Comparison of ENCODE assay signal across 21 mouse cellular contexts in the genomic region with DNA sequence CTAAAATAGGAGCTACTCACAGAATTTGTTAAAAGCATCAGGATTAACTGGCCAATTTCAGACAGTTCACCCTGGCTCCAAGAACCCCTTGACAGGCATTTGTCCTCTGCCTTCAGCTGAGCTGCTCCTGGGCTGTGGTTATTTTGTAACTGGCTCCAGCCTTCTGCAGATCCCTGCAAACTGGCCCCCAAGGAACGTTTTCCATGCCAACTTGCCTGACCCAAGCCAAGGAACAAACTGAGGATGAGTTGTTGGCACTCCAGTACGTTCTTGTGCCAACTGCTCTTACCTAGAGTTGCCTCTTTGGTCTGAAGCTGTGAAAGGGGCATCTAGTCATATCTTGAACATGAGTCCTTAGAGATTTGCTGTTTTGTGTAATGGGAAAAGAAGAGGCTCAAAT.
A peak's percentile ranks its signal among the peaks of the same experiment; 100 is the strongest.
DNase-seq lines count a peak whose midpoint lies in the region; TF ChIP-seq lines count a peak whose summit lies in the region.
"Had no signal": no experiment of that assay in that cellular context is flagged by ENCODE, and none has a peak within 500 bp of the region (broad histone marks: within the 10 kb centered on the region; RNA-seq: fewer than 3 reads in every experiment).

No protein-coding gene starts in this region.

- no peak overlapping the region for H3K4me3 ChIP-seq in kidney, adult 2 months (ENCODE audit: insufficient read depth, low read depth, low read length)
- H3K4me3 ChIP-seq: embryonic facial prominence, embryonic 15.5 days; erythroblast, embryonic 14.5 days; forebrain, embryonic 10.5 days; heart, embryonic 12.5 days; hindbrain, embryonic 10.5 days had no signal

- DNase-seq in cerebellum, postnatal 10 days: peak; percentile 69 to 84
- no peak for DNase-seq in cerebellum, adult 11-12 months
- DNase-seq in gastrocnemius, postnatal 25 days: peak; percentile 7
- no peak for DNase-seq in gastrocnemius, postnatal 4 days (ENCODE audit: low spot score in 2 of 2)
- DNase-seq in kidney, adult 2 months: peak; percentile 50
- no peak for DNase-seq in kidney, postnatal 4 days
- DNase-seq in left cerebral cortex, postnatal 4 days: peak; percentile 64
- no peak for DNase-seq in left cerebral cortex, postnatal 10 days (ENCODE audit: extremely low spot score in 1 of 2, low spot score in 2 of 2)
- DNase-seq: adrenal gland, adult 8-10 months; B cell, adult 2 months; cerebellum, adult 11 months; cerebellum, adult 9-10 months; embryo, embryonic 11 days; gastrocnemius, postnatal 10 days had no signal

- TF ChIP-seq CTCF in kidney, adult 2 months (conservative IDR thresholded peaks at IDR 0.05; ENCODE audit: insufficient read depth, insufficient read length, low read depth, low read length): no peak

- H3K4me1 ChIP-seq in kidney, adult 2 months (ENCODE audit: control insufficient read depth, insufficient read depth, low read length): no peaks in the 10 kb centered on the region
- H3K4me1 ChIP-seq: embryonic facial prominence, embryonic 15.5 days; forebrain, embryonic 10.5 days; heart, embryonic 12.5 days; hindbrain, embryonic 10.5 days had no signal

- no peak overlapping the region for H3K27ac ChIP-seq in kidney, adult 2 months (ENCODE audit: insufficient read depth, low read depth, low read length)
- H3K27ac ChIP-seq: embryonic facial prominence, embryonic 15.5 days; forebrain, embryonic 10.5 days; hindbrain, embryonic 10.5 days; hindbrain, embryonic 14.5 days had no signal

- intact Hi-C loops in left cerebral cortex, postnatal 4 days (cut with DNase I): no loop called here
- intact Hi-C loops in left cerebral cortex, postnatal 10 days (cut with DNase I): no loop called here

- 38% methylated on average over 2 of the region's 2 CpGs for WGBS in kidney, adult 2 months

- TF ChIP-seq POLR2A in kidney, adult 2 months (IDR thresholded peaks at IDR 0.05; ENCODE audit: low read depth, low read length): no peak

- H3K27me3 ChIP-seq in kidney, adult 2 months (replicated peaks; ENCODE audit: control insufficient read depth, insufficient read depth, low read length): no peaks in the 10 kb centered on the region
- H3K27me3 ChIP-seq: embryonic facial prominence, embryonic 15.5 days; heart, embryonic 12.5 days had no signal

- H3K36me3 ChIP-seq in kidney, adult 2 months (ENCODE audit: control insufficient read depth, insufficient read depth, low read length): no peaks in the 10 kb centered on the region
- H3K36me3 ChIP-seq: embryonic facial prominence, embryonic 15.5 days; forebrain, embryonic 10.5 days; G1E; heart, embryonic 12.5 days; hindbrain, embryonic 10.5 days had no signal

Comparison
In these comparisons a context has a peak if more than half of its experiments do, and no peak if none do; other contexts are left out.
1. DNase-seq: peak in cerebellum, postnatal 10 days (2 of 2), gastrocnemius, postnatal 25 days (single experiment), kidney, adult 2 months (single experiment) and left cerebral cortex, postnatal 4 days (single experiment); none in cerebellum, adult 11-12 months (single experiment), gastrocnemius, postnatal 4 days (0 of 2), kidney, postnatal 4 days (0 of 2) and left cerebral cortex, postnatal 10 days (0 of 2).